Mouse (Mus musculus) hindbrain, embryonic 16.5 days (tissue): ENCODE measurements at regions not wholly inside any gene's neighbourhood (a gene's known extent, or its start where the extent isn't known, plus 50 kb on each side); places are given as distances from the start of the nearest gene placed in this dataset.
A peak's percentile ranks its signal among the peaks of the same experiment; 100 is the strongest.

Experiments used
- ATAC-seq: fragments of 200-750 bp; cut with Nextera tagmentation; 2 replicates; pipeline ENCODE4 v1.8.0; 2017; ENCODE audit warnings: moderate TSS enrichment, moderate library complexity
- H3K27ac ChIP-seq: fragments of 300-500 bp; sonication (generic); 2 replicates; pipeline ENCODE4 v1.5.1; 2014; ENCODE audit warnings: low read depth, mild to moderate bottlenecking, control low read depth, low read length, moderate library complexity
- H3K27me3 ChIP-seq: fragments of 300-500 bp; sonication (generic); replicated peaks from 2 replicates; pipeline ENCODE4 v1.6.1; 2014; ENCODE audit warnings: low read length; ENCODE audit not compliant: control insufficient read depth, insufficient read depth
- H3K36me3 ChIP-seq: fragments of 300-500 bp; sonication (generic); 2 replicates; pipeline ENCODE4 v1.6.1; 2014; ENCODE audit warnings: mild to moderate bottlenecking, low read length, moderate library complexity, mixed read lengths; ENCODE audit not compliant: control insufficient read depth, insufficient read depth
- H3K4me1 ChIP-seq: fragments of 300-500 bp; sonication (generic); 2 replicates; pipeline ENCODE4 v1.6.1; 2014; ENCODE audit warnings: low read depth, low read length; ENCODE audit not compliant: control insufficient read depth, insufficient read depth
- H3K4me2 ChIP-seq: fragments of 300-500 bp; sonication (generic); 2 replicates; pipeline ENCODE4 v1.6.1; 2014; ENCODE audit warnings: mild to moderate bottlenecking, low read length, control low read depth, moderate library complexity
- H3K4me3 ChIP-seq: fragments of 300-500 bp; sonication (generic); 2 replicates; pipeline ENCODE4 v1.5.1; 2014; ENCODE audit warnings: mild to moderate bottlenecking, low read length, control low read depth, moderate library complexity
- H3K9ac ChIP-seq: fragments of 300-500 bp; sonication (generic); 2 replicates; pipeline ENCODE4 v1.6.1; 2014; ENCODE audit warnings: low read depth, mild to moderate bottlenecking, control low read depth, low read length, moderate library complexity
- H3K9me3 ChIP-seq: fragments of 300-500 bp; sonication (generic); 2 replicates; pipeline ENCODE4 v1.6.1; 2014; ENCODE audit warnings: mild to moderate bottlenecking, low read length, moderate library complexity; ENCODE audit not compliant: control insufficient read depth
- WGBS: fragments of 180-500 bp; shearing (Covaris S2); extraction: QIAGEN DNeasy Blood & Tissue Kit; methylation state at CpG from one replicate; pipeline ENCODE4 v1.1.7; 2014; 5-methylcytosine and 5-hydroxymethylcytosine counted together

DNA sequence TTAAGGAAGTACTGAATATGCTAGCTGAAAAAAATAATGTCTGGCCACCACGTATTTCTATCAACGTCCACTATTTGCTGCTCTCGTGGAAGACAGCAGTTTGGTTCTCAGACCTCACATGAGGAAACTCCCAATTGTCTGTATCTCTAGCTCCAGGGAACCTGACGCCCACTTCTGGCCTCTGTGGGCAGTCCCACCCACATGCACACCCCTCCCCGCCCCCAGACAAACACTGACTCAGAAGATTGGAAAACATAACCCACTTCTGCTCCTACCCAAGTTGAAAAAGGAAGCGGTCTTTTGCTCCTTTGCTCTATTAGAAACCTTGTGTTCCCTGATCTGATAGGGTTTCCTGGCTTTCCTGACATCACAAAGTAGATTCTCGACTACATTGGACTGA, 99.9 kb upstream of the Ccdc54 start:
- WGBS, result 79% methylated on average over 7 of the region's 7 CpGs
- ATAC-seq, result no peak
- H3K9ac ChIP-seq, result no peak overlapping the region

DNA sequence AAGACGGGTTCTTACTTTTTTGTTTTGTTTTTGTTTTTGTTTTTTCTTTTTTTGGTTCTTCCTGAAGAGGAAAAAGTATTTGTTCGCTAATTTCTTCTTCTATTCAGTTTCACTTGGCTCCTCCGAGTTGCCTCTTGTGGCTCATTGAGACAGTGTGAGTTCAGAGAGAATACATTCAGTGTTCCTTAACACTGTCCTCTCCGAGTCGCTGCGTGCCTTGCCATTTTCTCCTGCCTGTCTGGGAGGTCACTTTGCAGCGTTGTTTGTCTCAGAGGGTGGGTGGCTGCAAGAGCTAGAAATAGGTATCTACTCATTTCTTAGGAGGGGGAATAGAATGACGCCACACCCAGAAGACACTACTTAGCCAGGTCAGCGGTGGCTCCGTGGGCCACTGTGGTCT, 98.6 kb upstream of the Ccdc54 start:
- Histone ChIP-seq H3K27ac (no peak overlapping the region), H3K9ac (peak overlapping the region; percentile 41; the same call in 1 of the 2 replicates), H3K9me3 (no peaks in the 10 kb centered on the region), H3K27me3 (no peaks in the 10 kb centered on the region), H3K36me3 (no peaks in the 10 kb centered on the region), H3K4me1 (no peaks in the 10 kb centered on the region), H3K4me2 (peak overlapping the region; percentile 48), H3K4me3 (peak overlapping the region; percentile 27)
- no peak; the same call in 1 of the 2 replicates for ATAC-seq
- WGBS, result 64% methylated on average over 10 of the region's 10 CpGs

More for the DNA sequence above, 99.9 kb upstream of the Ccdc54 start:
- Histone ChIP-seq H3K4me1 (no peaks in the 10 kb centered on the region), H3K27me3 (no peaks in the 10 kb centered on the region), H3K36me3 (no peaks in the 10 kb centered on the region), H3K4me3 (no peak overlapping the region), H3K4me2 (no peak overlapping the region), H3K27ac (no peak overlapping the region), H3K9me3 (no peaks in the 10 kb centered on the region)

- peak overlapping the region; percentile 27 for H3K4me3 ChIP-seq
- no peaks in the 10 kb centered on the region for H3K27me3 ChIP-seq
- no peaks in the 10 kb centered on the region for H3K4me1 ChIP-seq
- WGBS, result 60% methylated on average over 11 of the region's 11 CpGs
- no peaks in the 10 kb centered on the region for H3K36me3 ChIP-seq
- H3K4me2 ChIP-seq, result peak overlapping the region; percentile 48
- H3K9ac ChIP-seq, result peak overlapping the region; percentile 41; the same call in 1 of the 2 replicates
- H3K9me3 ChIP-seq, result no peaks in the 10 kb centered on the region
- H3K27ac ChIP-seq, result no peak overlapping the region
- peak; percentile 80 for ATAC-seq
These were observed 98.0 kb upstream of the Ccdc54 start for GRCm38 (mm10) chr16:50688818-50689506.

DNA sequence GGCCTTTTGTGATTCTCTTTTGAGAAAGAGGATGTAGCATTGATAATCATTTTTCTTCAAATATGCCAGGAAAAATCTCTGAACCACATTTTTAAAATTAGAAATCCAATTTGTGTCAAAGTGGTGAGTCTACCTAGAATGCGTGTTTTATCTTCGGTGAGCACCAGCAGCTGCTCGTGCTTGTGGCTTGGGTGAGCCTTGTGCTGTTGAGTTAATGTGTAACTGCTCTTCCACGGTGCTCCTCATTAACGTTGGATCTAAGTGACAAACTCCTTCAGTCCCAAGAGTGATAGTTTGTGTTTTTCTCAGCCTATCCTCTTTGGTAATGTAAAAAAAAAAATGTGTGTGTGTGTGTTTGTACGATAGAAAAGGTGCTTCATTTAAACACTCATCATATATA, 88.7 kb upstream of the Ccdc54 start:
- Histone ChIP-seq H3K9ac (no peak overlapping the region), H3K4me2 (no peak overlapping the region), H3K36me3 (no peaks in the 10 kb centered on the region), H3K4me1 (no peaks in the 10 kb centered on the region), H3K27ac (no peak overlapping the region), H3K27me3 (no peaks in the 10 kb centered on the region), H3K9me3 (no peaks in the 10 kb centered on the region), H3K4me3 (no peak overlapping the region)
- no peak for ATAC-seq
- WGBS, result 78% methylated on average over 6 of the region's 6 CpGs

GRCm38 (mm10) chr16:50673339-50673738, 82.4 kb upstream of the Ccdc54 start:
- H3K9ac ChIP-seq, result no peak overlapping the region
- no peaks in the 10 kb centered on the region for H3K9me3 ChIP-seq
- H3K27ac ChIP-seq, result no peak overlapping the region
- no peaks in the 10 kb centered on the region for H3K4me1 ChIP-seq
- no peaks in the 10 kb centered on the region for H3K36me3 ChIP-seq
- no peak for ATAC-seq
- H3K4me2 ChIP-seq, result no peak overlapping the region
- WGBS, result 75% methylated on average over 5 of the region's 5 CpGs
- no peaks in the 10 kb centered on the region for H3K27me3 ChIP-seq
- no peak overlapping the region for H3K4me3 ChIP-seq

GRCm38 (mm10) chr16:50672713-50673112, 81.8 kb upstream of the Ccdc54 start:
- no peaks in the 10 kb centered on the region for H3K27me3 ChIP-seq
- ATAC-seq, result no peak
- no peak overlapping the region for H3K27ac ChIP-seq
- no peak overlapping the region for H3K4me3 ChIP-seq
- H3K4me2 ChIP-seq, result no peak overlapping the region
- 66% methylated on average over 5 of the region's 5 CpGs for WGBS
- no peaks in the 10 kb centered on the region for H3K9me3 ChIP-seq
- no peaks in the 10 kb centered on the region for H3K4me1 ChIP-seq
- H3K36me3 ChIP-seq, result no peaks in the 10 kb centered on the region
- no peak overlapping the region for H3K9ac ChIP-seq

- H3K27ac ChIP-seq, result no peak overlapping the region
- 94% methylated on average over 5 of the region's 5 CpGs for WGBS
- H3K36me3 ChIP-seq, result no peaks in the 10 kb centered on the region
- ATAC-seq, result no peak
- no peaks in the 10 kb centered on the region for H3K4me1 ChIP-seq
- H3K4me3 ChIP-seq, result no peak overlapping the region
- H3K27me3 ChIP-seq, result no peaks in the 10 kb centered on the region
- H3K9me3 ChIP-seq, result no peaks in the 10 kb centered on the region
- H3K9ac ChIP-seq, result no peak overlapping the region
- no peak overlapping the region for H3K4me2 ChIP-seq
These were observed 80.2 kb upstream of the Ccdc54 start for GRCm38 (mm10) chr16:50671170-50671569.

GRCm38 (mm10) chr16:50664240-50664639, 73.3 kb upstream of the Ccdc54 start:
- Histone ChIP-seq H3K27me3 (no peaks in the 10 kb centered on the region), H3K4me3 (no peak overlapping the region), H3K9ac (no peak overlapping the region), H3K4me1 (no peaks in the 10 kb centered on the region), H3K27ac (no peak overlapping the region), H3K4me2 (no peak overlapping the region), H3K36me3 (no peaks in the 10 kb centered on the region), H3K9me3 (no peaks in the 10 kb centered on the region)
- ATAC-seq, result no peak
- 58% methylated on average over 2 of the region's 2 CpGs for WGBS
